Mouse (Mus musculus): ENCODE data around the gene Stat3. TPM values are rescaled to one million over a fixed set of nuclear protein-coding genes. Genes with fewer than 3 reads are reported as not detected.

Stat3 gene
- polyA plus RNA-seq, 1 experiment from 2014 or later: 66.9 TPM

DNA sequence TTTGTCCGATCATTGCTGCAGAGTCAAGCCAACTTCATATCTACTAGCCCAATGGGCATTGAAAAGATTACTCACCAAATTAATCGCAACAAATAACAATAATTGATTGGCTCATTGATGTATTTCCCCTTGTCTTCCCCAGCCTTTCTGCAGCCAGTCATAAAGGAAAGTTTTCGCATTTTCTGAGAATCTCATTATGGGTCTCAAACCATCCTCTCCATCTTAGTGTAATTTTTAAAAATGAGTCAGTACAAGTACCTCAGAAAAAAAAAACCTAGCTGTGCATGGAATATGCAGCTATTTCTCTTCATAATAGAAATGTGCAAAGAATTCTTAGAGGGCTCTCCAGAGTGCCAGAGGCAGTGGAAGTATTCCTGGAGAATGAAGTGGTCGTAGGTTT, 95.2 kb downstream of the Stat3 start:
- H3K4me2 ChIP-seq (replicated peaks): no peak overlapping the region
- no peak overlapping the region for H3K4me3 ChIP-seq
- H3K27me3 ChIP-seq (replicated peaks): no peaks in the 10 kb centered on the region
- H3K4me1 ChIP-seq: peaks cover 4% of the 10 kb centered on the region
- H3K36me3 ChIP-seq: no peaks in the 10 kb centered on the region
- H3K9me3 ChIP-seq: no peaks in the 10 kb centered on the region
- no peak for ATAC-seq (ENCODE audit: low FRiP score, low read depth)
- no peak overlapping the region for H3K27ac ChIP-seq
- WGBS: 88% methylated on average over 4 of the region's 4 CpGs
- H3K9ac ChIP-seq: no peak overlapping the region

- ATAC-seq (ENCODE audit: low FRiP score, low read depth): no peak
- Histone ChIP-seq H3K9ac (no peak overlapping the region), H3K4me3 (no peak overlapping the region), H3K4me2 (replicated peaks) (no peak overlapping the region), H3K4me1 (no peaks in the 10 kb centered on the region), H3K36me3 (no peaks in the 10 kb centered on the region), H3K27ac (no peak overlapping the region), H3K27me3 (replicated peaks) (no peaks in the 10 kb centered on the region), H3K9me3 (no peaks in the 10 kb centered on the region)
- 97% methylated on average over 8 of the region's 8 CpGs for WGBS
These were observed 96.2 kb downstream of the Stat3 start for GRCm38 (mm10) chr11:100843070-100843669.

DNA sequence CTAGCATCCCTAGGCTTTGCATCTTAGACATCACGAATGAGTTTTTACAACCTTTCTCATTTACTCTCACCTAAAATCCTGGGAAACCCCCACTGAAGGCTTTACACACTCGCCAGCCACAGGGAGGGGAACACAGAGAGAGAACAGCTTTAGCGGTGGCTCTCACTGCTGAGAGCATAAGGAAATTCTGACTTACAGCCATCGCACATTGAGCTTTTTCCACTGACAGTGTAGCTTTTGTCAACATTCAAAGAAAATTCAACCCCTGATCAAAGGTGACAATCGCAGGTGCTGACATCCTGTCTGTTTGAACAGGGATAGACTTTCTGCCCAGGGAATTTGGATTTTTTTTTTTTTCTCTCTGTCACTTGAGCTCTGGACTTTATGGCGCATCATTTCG, 97.3 kb downstream of the Stat3 start:
- no peak overlapping the region for H3K4me2 ChIP-seq (replicated peaks)
- H3K27ac ChIP-seq: no peak overlapping the region
- H3K27me3 ChIP-seq (replicated peaks): no peaks in the 10 kb centered on the region
- H3K4me3 ChIP-seq: no peak overlapping the region
- H3K36me3 ChIP-seq: no peaks in the 10 kb centered on the region
- H3K9me3 ChIP-seq: 0 out of 2 replicates have a peak, but pooled peaks cover 3% of the 10 kb centered on the region
- 84% methylated on average over 7 of the region's 7 CpGs for WGBS
- no peak for ATAC-seq (ENCODE audit: low FRiP score, low read depth)
- H3K4me1 ChIP-seq: no peaks in the 10 kb centered on the region
- H3K9ac ChIP-seq: no peak overlapping the region

DNA sequence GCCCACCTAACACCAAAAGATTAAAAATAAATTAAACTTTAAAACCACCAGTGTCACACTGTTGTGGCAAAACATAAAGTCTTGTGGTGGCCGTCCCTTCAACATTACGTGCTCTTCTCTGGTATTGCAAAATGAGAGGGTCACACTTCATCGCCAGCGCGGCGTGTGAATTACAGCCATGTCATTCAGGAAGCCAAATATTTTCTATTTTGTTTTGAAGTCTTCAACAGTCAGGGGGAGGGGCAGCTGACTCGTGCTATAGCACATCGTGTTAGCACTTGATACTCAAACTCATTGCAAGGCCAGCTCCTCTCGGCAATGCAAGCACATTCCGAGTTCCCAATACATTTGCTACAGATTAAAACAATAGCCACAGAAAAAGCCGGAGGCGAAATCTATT, 98.5 kb downstream of the Stat3 start:
- 0 out of 2 replicates have a peak, but pooled peaks cover 3% of the 10 kb centered on the region for H3K9me3 ChIP-seq
- no peaks in the 10 kb centered on the region for H3K4me1 ChIP-seq
- no peak for ATAC-seq (ENCODE audit: low FRiP score, low read depth)
- no peaks in the 10 kb centered on the region for H3K36me3 ChIP-seq
- H3K9ac ChIP-seq: no peak overlapping the region
- H3K27ac ChIP-seq: no peak overlapping the region
- H3K27me3 ChIP-seq (replicated peaks): no peaks in the 10 kb centered on the region
- H3K4me3 ChIP-seq: no peak overlapping the region
- H3K4me2 ChIP-seq (replicated peaks): no peak overlapping the region
- 73% methylated on average over 12 of the region's 12 CpGs for WGBS

GRCm38 (mm10) chr11:100839523-100839922, 99.8 kb downstream of the Stat3 start:
- Histone ChIP-seq H3K4me1 (no peaks in the 10 kb centered on the region), H3K27ac (no peak overlapping the region), H3K27me3 (replicated peaks) (no peaks in the 10 kb centered on the region), H3K36me3 (no peaks in the 10 kb centered on the region), H3K4me2 (replicated peaks) (no peak overlapping the region), H3K4me3 (no peak overlapping the region), H3K9me3 (0 out of 2 replicates have a peak, but pooled peaks cover 3% of the 10 kb centered on the region), H3K9ac (no peak overlapping the region)
- ATAC-seq (ENCODE audit: low FRiP score, low read depth): no peak
- 81% methylated on average over 8 of the region's 8 CpGs for WGBS

DNA sequence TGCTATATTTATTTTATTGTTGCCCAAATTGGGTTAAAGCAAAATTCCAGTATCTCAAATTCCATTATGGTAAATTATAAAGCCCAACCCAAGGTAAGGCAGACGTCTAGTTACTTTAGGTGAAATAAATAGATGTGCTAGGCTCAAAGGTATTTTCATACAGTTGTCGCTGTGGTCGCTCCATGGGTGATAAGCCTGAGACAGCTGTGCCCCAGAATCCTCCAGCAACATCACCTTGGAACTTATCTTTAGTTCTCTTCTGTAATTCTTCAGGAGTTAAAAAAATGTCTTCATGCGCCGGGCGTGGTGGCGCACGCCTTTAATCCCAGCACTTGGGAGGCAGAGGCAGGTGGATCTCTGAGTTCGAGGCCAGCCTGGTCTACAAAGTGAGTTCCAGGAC, 100.4 kb downstream of the Stat3 start:
- H3K36me3 ChIP-seq: no peaks in the 10 kb centered on the region
- WGBS: 93% methylated on average over 9 of the region's 9 CpGs
- ATAC-seq (ENCODE audit: low FRiP score, low read depth): no peak

DNA sequence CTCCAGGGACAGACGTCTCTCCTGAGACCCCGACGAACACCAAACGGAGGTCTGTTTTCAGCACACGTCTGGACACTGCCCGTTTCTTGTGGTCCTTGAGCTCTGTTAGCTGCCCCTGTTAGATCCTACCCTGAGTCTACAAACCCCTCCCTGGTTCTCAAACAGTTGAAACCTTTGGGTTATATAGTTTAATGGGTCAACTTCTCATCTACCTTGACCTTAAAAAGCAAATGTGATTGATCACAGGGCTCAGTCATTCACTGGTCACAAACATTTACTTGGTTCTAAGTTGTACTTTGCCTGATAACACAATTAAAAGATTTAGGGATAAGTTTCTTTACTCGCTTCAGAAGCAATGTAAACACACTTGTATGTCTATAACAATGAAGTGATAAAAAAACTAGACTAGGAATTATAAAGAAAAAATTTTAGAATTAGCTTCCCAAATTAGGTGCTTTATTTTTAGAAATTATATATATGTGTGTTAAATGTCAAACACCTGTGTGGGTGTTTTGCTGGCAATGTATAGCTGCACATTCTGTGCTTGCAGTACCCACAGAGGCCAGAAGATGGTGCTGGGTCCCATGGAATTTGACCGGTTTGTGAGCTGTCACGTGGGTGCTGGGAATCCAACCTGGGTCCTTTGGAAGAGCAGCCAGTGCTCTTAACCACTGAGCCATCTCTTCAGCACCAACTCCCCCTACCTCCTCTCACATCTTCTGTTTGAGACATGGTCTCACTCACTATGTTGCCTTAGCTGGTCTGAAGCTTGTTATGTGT, 102.2 kb downstream of the Stat3 start:
- 0 out of 2 replicates have a peak, but pooled peaks cover 4% of the 10 kb centered on the region for H3K4me1 ChIP-seq
- H3K9ac ChIP-seq: no peak overlapping the region
- no peaks in the 10 kb centered on the region for H3K27me3 ChIP-seq (replicated peaks)
- H3K36me3 ChIP-seq: no peaks in the 10 kb centered on the region
- ATAC-seq (ENCODE audit: low FRiP score, low read depth): no peak
- no peak overlapping the region for H3K4me2 ChIP-seq (replicated peaks)
- no peak overlapping the region for H3K4me3 ChIP-seq
- 80% methylated on average over 9 of the region's 9 CpGs for WGBS
- H3K9me3 ChIP-seq: 0 out of 2 replicates have a peak, but pooled peaks cover 3% of the 10 kb centered on the region
- H3K27ac ChIP-seq: no peak overlapping the region

More for the DNA sequence above, 100.4 kb downstream of the Stat3 start:
- H3K4me2 ChIP-seq (replicated peaks): no peak overlapping the region
- H3K27ac ChIP-seq: no peak overlapping the region
- no peak overlapping the region for H3K4me3 ChIP-seq
- H3K27me3 ChIP-seq (replicated peaks): no peaks in the 10 kb centered on the region
- H3K4me1 ChIP-seq: no peaks in the 10 kb centered on the region
- H3K9me3 ChIP-seq: 0 out of 2 replicates have a peak, but pooled peaks cover 3% of the 10 kb centered on the region
- no peak overlapping the region for H3K9ac ChIP-seq

Other genes with a start within 250 kb of the Stat3 start
- gene Zfp385c, start 247.1 kb downstream of the Stat3 start, polyA plus RNA-seq (2016; fragmentation: Nextera tagmentation; extraction: Ambion mirVana): 0.20 and 0.27 TPM in 2 replicates
- gene Dhx58, start 235.3 kb downstream of the Stat3 start, polyA plus RNA-seq (2016; fragmentation: Nextera tagmentation; extraction: Ambion mirVana): 2.4 and 2.5 TPM in 2 replicates
- gene Kat2a, start 227.1 kb downstream of the Stat3 start, polyA plus RNA-seq (2016; fragmentation: Nextera tagmentation; extraction: Ambion mirVana): 61.3 and 64.7 TPM in 2 replicates
- gene Hspb9, start 225.7 kb downstream of the Stat3 start, polyA plus RNA-seq (2016; fragmentation: Nextera tagmentation; extraction: Ambion mirVana): 0.59 TPM in 1 of 2 replicates, not detected in the other
- 23.7 and 33.1 TPM in 2 replicates for gene Rab5c, start 201.3 kb downstream of the Stat3 start, polyA plus RNA-seq (2016; fragmentation: Nextera tagmentation; extraction: Ambion mirVana)
- gene Kcnh4, start 179.6 kb downstream of the Stat3 start, polyA plus RNA-seq (2016; fragmentation: Nextera tagmentation; extraction: Ambion mirVana): 4.4 and 4.5 TPM in 2 replicates
- 0.38 TPM in 1 of 2 replicates, not detected in the other for gene Hcrt, start 176.6 kb downstream of the Stat3 start, polyA plus RNA-seq (2016; fragmentation: Nextera tagmentation; extraction: Ambion mirVana)
- gene Ghdc, start 168.6 kb downstream of the Stat3 start, polyA plus RNA-seq (2016; fragmentation: Nextera tagmentation; extraction: Ambion mirVana): 3.3 and 4.4 TPM in 2 replicates
- gene Stat5b, start 88.8 kb downstream of the Stat3 start, polyA plus RNA-seq (2016; fragmentation: Nextera tagmentation; extraction: Ambion mirVana): 18.2 and 19.6 TPM in 2 replicates
- gene Stat5a, start 80.2 kb downstream of the Stat3 start, polyA plus RNA-seq (2016; fragmentation: Nextera tagmentation; extraction: Ambion mirVana): 1.7 and 1.9 TPM in 2 replicates
- gene Cavin1, start 31.3 kb upstream of the Stat3 start, polyA plus RNA-seq (2016; fragmentation: Nextera tagmentation; extraction: Ambion mirVana): 35.0 and 36.0 TPM in 2 replicates
- gene Atp6v0a1, start 69.9 kb upstream of the Stat3 start, polyA plus RNA-seq (2016; fragmentation: Nextera tagmentation; extraction: Ambion mirVana): 71.1 and 81.7 TPM in 2 replicates
- gene Naglu, start 130.5 kb upstream of the Stat3 start, polyA plus RNA-seq (2016; fragmentation: Nextera tagmentation; extraction: Ambion mirVana): 10.8 and 11.1 TPM in 2 replicates
- 0.14 and 0.29 TPM in 2 replicates for gene Hsd17b1, start 138.9 kb upstream of the Stat3 start, polyA plus RNA-seq (2016; fragmentation: Nextera tagmentation; extraction: Ambion mirVana)
- 50.8 and 54.5 TPM in 2 replicates for gene Coasy, start 143.0 kb upstream of the Stat3 start, polyA plus RNA-seq (2016; fragmentation: Nextera tagmentation; extraction: Ambion mirVana)
- gene Mlx, start 147.7 kb upstream of the Stat3 start, polyA plus RNA-seq (2016; fragmentation: Nextera tagmentation; extraction: Ambion mirVana): 59.6 and 68.0 TPM in 2 replicates
- 31.4 and 34.3 TPM in 2 replicates for gene Psmc3ip, start 155.9 kb upstream of the Stat3 start, polyA plus RNA-seq (2016; fragmentation: Nextera tagmentation; extraction: Ambion mirVana)
- 22.2 and 27.8 TPM in 2 replicates for gene Retreg3, start 180.4 kb upstream of the Stat3 start, polyA plus RNA-seq (2016; fragmentation: Nextera tagmentation; extraction: Ambion mirVana)
- 87.5 and 93.5 TPM in 2 replicates for gene Tubg1, start 180.4 kb upstream of the Stat3 start, polyA plus RNA-seq (2016; fragmentation: Nextera tagmentation; extraction: Ambion mirVana)
- 13.4 and 15.1 TPM in 2 replicates for gene Tubg2, start 216.4 kb upstream of the Stat3 start, polyA plus RNA-seq (2016; fragmentation: Nextera tagmentation; extraction: Ambion mirVana)
- 1.7 and 2.2 TPM in 2 replicates for gene Cntnap1, start 231.0 kb upstream of the Stat3 start, polyA plus RNA-seq (2016; fragmentation: Nextera tagmentation; extraction: Ambion mirVana)
- gene Plekhh3, start 231.8 kb upstream of the Stat3 start, polyA plus RNA-seq (2016; fragmentation: Nextera tagmentation; extraction: Ambion mirVana): 16.1 and 17.1 TPM in 2 replicates
- 0.29 and 0.37 TPM in 2 replicates for gene Ccr10, start 235.9 kb upstream of the Stat3 start, polyA plus RNA-seq (2016; fragmentation: Nextera tagmentation; extraction: Ambion mirVana)